Mouse (Mus musculus): ENCODE measurements around the gene Col2a1. TPM values are rescaled to one million over a fixed set of nuclear protein-coding genes. Genes with fewer than 3 reads are reported as not detected.

Col2a1 gene
- polyA plus RNA-seq, 1 experiment: 12.7 TPM

- H3K4me3 ChIP-seq (ENCODE audit: insufficient read depth, low read length): no peak overlapping the region
- no peaks in the 10 kb centered on the region for H3K4me1 ChIP-seq (ENCODE audit: control insufficient read depth, insufficient read depth, low read length)
- H3K27ac ChIP-seq (ENCODE audit: insufficient read depth, low read length): no peak overlapping the region
- TF ChIP-seq CTCF (IDR thresholded peaks at IDR 0.05; ENCODE audit: borderline replicate concordance, insufficient read depth, low read length): no peak
- TF ChIP-seq POLR2A (IDR thresholded peaks at IDR 0.05; ENCODE audit: low read depth, low read length): no peak
Measured at GRCm38 (mm10) chr15:97992027-97992711, 12.3 kb downstream of the Col2a1 start.

GRCm38 (mm10) chr15:97991285-97991895, 13.1 kb downstream of the Col2a1 start:
- TF ChIP-seq CTCF (IDR thresholded peaks at IDR 0.05; ENCODE audit: borderline replicate concordance, insufficient read depth, low read length): no peak
- TF ChIP-seq POLR2A (IDR thresholded peaks at IDR 0.05; ENCODE audit: low read depth, low read length): no peak
- H3K27ac ChIP-seq (ENCODE audit: insufficient read depth, low read length): no peak overlapping the region
- no peak overlapping the region for H3K4me3 ChIP-seq (ENCODE audit: insufficient read depth, low read length)
- no peaks in the 10 kb centered on the region for H3K4me1 ChIP-seq (ENCODE audit: control insufficient read depth, insufficient read depth, low read length)

- Histone ChIP-seq H3K4me3 (ENCODE audit: insufficient read depth, low read length) (no peak overlapping the region), H3K4me1 (ENCODE audit: control insufficient read depth, insufficient read depth, low read length) (no peaks in the 10 kb centered on the region), H3K27ac (ENCODE audit: insufficient read depth, low read length) (no peak overlapping the region)
- TF ChIP-seq POLR2A (IDR thresholded peaks at IDR 0.05; ENCODE audit: low read depth, low read length) (no peak), CTCF (IDR thresholded peaks at IDR 0.05; ENCODE audit: borderline replicate concordance, insufficient read depth, low read length) (no peak)
Measured at GRCm38 (mm10) chr15:97990721-97991120, 13.8 kb downstream of the Col2a1 start.

GRCm38 (mm10) chr15:97990124-97990523, 14.4 kb downstream of the Col2a1 start:
- Histone ChIP-seq H3K4me1 (ENCODE audit: control insufficient read depth, insufficient read depth, low read length) (no peaks in the 10 kb centered on the region), H3K27ac (ENCODE audit: insufficient read depth, low read length) (no peak overlapping the region), H3K4me3 (ENCODE audit: insufficient read depth, low read length) (no peak overlapping the region)
- TF ChIP-seq POLR2A (IDR thresholded peaks at IDR 0.05; ENCODE audit: low read depth, low read length): no peak
- TF ChIP-seq CTCF (IDR thresholded peaks at IDR 0.05; ENCODE audit: borderline replicate concordance, insufficient read depth, low read length): no peak

- H3K4me3 ChIP-seq (ENCODE audit: insufficient read depth, low read length): no peak overlapping the region
- TF ChIP-seq POLR2A (IDR thresholded peaks at IDR 0.05; ENCODE audit: low read depth, low read length) (no peak), CTCF (IDR thresholded peaks at IDR 0.05; ENCODE audit: borderline replicate concordance, insufficient read depth, low read length) (no peak)
- no peaks in the 10 kb centered on the region for H3K4me1 ChIP-seq (ENCODE audit: control insufficient read depth, insufficient read depth, low read length)
Measured at GRCm38 (mm10) chr15:97989544-97989943, 15.0 kb downstream of the Col2a1 start.

GRCm38 (mm10) chr15:97981560-97981959, 22.9 kb downstream of the Col2a1 start:
- no peak overlapping the region for H3K4me3 ChIP-seq (ENCODE audit: insufficient read depth, low read length)
- TF ChIP-seq CTCF (IDR thresholded peaks at IDR 0.05; ENCODE audit: borderline replicate concordance, insufficient read depth, low read length): no peak
- TF ChIP-seq POLR2A (IDR thresholded peaks at IDR 0.05; ENCODE audit: low read depth, low read length): no peak
- H3K4me1 ChIP-seq (ENCODE audit: control insufficient read depth, insufficient read depth, low read length): no peaks in the 10 kb centered on the region
- no peak overlapping the region for H3K27ac ChIP-seq (ENCODE audit: insufficient read depth, low read length)

More at GRCm38 (mm10) chr15:97989544-97989943, 15.0 kb downstream of the Col2a1 start:
- no peak overlapping the region for H3K27ac ChIP-seq (ENCODE audit: insufficient read depth, low read length)

- Histone ChIP-seq H3K4me1 (ENCODE audit: control insufficient read depth, insufficient read depth, low read length) (no peaks in the 10 kb centered on the region), H3K27ac (ENCODE audit: insufficient read depth, low read length) (no peak overlapping the region), H3K4me3 (ENCODE audit: insufficient read depth, low read length) (no peak overlapping the region)
- TF ChIP-seq CTCF (IDR thresholded peaks at IDR 0.05; ENCODE audit: borderline replicate concordance, insufficient read depth, low read length): no peak
- TF ChIP-seq POLR2A (IDR thresholded peaks at IDR 0.05; ENCODE audit: low read depth, low read length): no peak
Measured at GRCm38 (mm10) chr15:97973248-97974005, 31.1 kb downstream of the Col2a1 start.

- TF ChIP-seq CTCF (IDR thresholded peaks at IDR 0.05; ENCODE audit: borderline replicate concordance, insufficient read depth, low read length) (no peak), POLR2A (IDR thresholded peaks at IDR 0.05; ENCODE audit: low read depth, low read length) (no peak)
- Histone ChIP-seq H3K4me3 (ENCODE audit: insufficient read depth, low read length) (no peak overlapping the region), H3K4me1 (ENCODE audit: control insufficient read depth, insufficient read depth, low read length) (no peaks in the 10 kb centered on the region), H3K27ac (ENCODE audit: insufficient read depth, low read length) (no peak overlapping the region)
Measured at GRCm38 (mm10) chr15:97972580-97972979, 31.9 kb downstream of the Col2a1 start.

GRCm38 (mm10) chr15:97970299-97970698, 34.2 kb downstream of the Col2a1 start:
- no peak overlapping the region for H3K27ac ChIP-seq (ENCODE audit: insufficient read depth, low read length)
- no peaks in the 10 kb centered on the region for H3K4me1 ChIP-seq (ENCODE audit: control insufficient read depth, insufficient read depth, low read length)
- TF ChIP-seq POLR2A (IDR thresholded peaks at IDR 0.05; ENCODE audit: low read depth, low read length): no peak
- TF ChIP-seq CTCF (IDR thresholded peaks at IDR 0.05; ENCODE audit: borderline replicate concordance, insufficient read depth, low read length): peak; percentile 62; the same call in 1 of the 2 replicates
- no peak overlapping the region for H3K4me3 ChIP-seq (ENCODE audit: insufficient read depth, low read length)

All from embryonic fibroblast, embryonic 13.5 days (primary cell).